ENCODE assay signal across 31 mouse cellular contexts in genomic region chr8:69863387-69864020, GRCm38 (mm10). TPM values are rescaled to one million over a fixed set of nuclear protein-coding genes. Genes with fewer than 3 reads are reported as not detected.
DNase-seq lines count a peak whose midpoint lies in the region; ATAC-seq and TF ChIP-seq lines count a peak whose summit lies in the region.
"Had no signal": no experiment of that assay in that cellular context is flagged by ENCODE, and none has a peak within 500 bp of the region (broad histone marks: within the 10 kb centered on the region; RNA-seq: fewer than 3 reads in every experiment).

No protein-coding gene starts in this region.

- TF ChIP-seq EP300 in stomach, postnatal 0 days (optimal IDR thresholded peaks at IDR 0.05): no peak

- 0 out of 2 replicates have a peak, but pooled peaks have one; percentile 55 for ATAC-seq in midbrain, postnatal 0 days (ENCODE audit: low FRiP score)
- ATAC-seq in midbrain, embryonic 16.5 days: no peak
- peak; percentile 68 for ATAC-seq in stomach, postnatal 0 days (ENCODE audit: low FRiP score, low TSS enrichment)
- ATAC-seq: forebrain, embryonic 14.5 days had no signal

- TF ChIP-seq CTCF in midbrain, postnatal 0 days (IDR thresholded peaks at IDR 0.05): no peak
- no peak for TF ChIP-seq CTCF in stomach, postnatal 0 days (IDR thresholded peaks at IDR 0.05; ENCODE audit: low read depth)

- H3K4me3 ChIP-seq in midbrain, postnatal 0 days (ENCODE audit: low read depth, low read length): no peak overlapping the region
- no peak overlapping the region for H3K4me3 ChIP-seq in midbrain, embryonic 16.5 days (ENCODE audit: low read depth, low read length)
- no peak overlapping the region for H3K4me3 ChIP-seq in stomach, postnatal 0 days (ENCODE audit: low read depth, low read length)
- H3K4me3 ChIP-seq: erythroblast, embryonic 14.5 days; heart, embryonic 13.5 days; hindbrain, embryonic 15.5 days; limb, embryonic 12.5 days; megakaryocyte, embryonic 14.5 days; myocyte; neural tube, embryonic 13.5 days had no signal

- peak; percentile 71 to 82 for DNase-seq in cerebellum, postnatal 10 days
- DNase-seq in cerebellum, adult 11 months: no peak
- peak; percentile 89 for DNase-seq in heart, adult 11 months
- no peak for DNase-seq in heart, postnatal 25 days (ENCODE audit: low spot score)
- no peak for DNase-seq in midbrain, postnatal 0 days (ENCODE audit: low spot score)
- no peak for DNase-seq in stomach, postnatal 0 days (ENCODE audit: low spot score)
- no peak for DNase-seq in adrenal gland, postnatal 10 days
- DNase-seq: adrenal gland, postnatal 36 days; cerebellum, adult 2 months; gastrocnemius, postnatal 14 days; heart, postnatal 14 days; kidney, adult 2 months; kidney, postnatal 14 days; lung, adult 2 months; lung, postnatal 14 days; midbrain, embryonic 14.5 days; retina, postnatal 1 day; right cerebral cortex, postnatal 4 days; thymus, adult 18-20 months; thymus, postnatal 36 days had no signal

- H3K9me3 ChIP-seq in midbrain, postnatal 0 days (ENCODE audit: low read length): no peaks in the 10 kb centered on the region
- no peaks in the 10 kb centered on the region for H3K9me3 ChIP-seq in midbrain, embryonic 16.5 days (replicated peaks; ENCODE audit: control insufficient read depth, low read length, poor library complexity, severe bottlenecking)
- H3K9me3 ChIP-seq in stomach, postnatal 0 days (ENCODE audit: control insufficient read depth, low read length): no peaks in the 10 kb centered on the region
- H3K9me3 ChIP-seq: heart, embryonic 13.5 days; hindbrain, embryonic 15.5 days; limb, embryonic 12.5 days; megakaryocyte, embryonic 14.5 days; neural tube, embryonic 13.5 days had no signal

- H3K4me1 ChIP-seq in midbrain, postnatal 0 days (ENCODE audit: insufficient read depth, low read length): no peaks in the 10 kb centered on the region
- H3K4me1 ChIP-seq in midbrain, embryonic 16.5 days (ENCODE audit: control insufficient read depth, insufficient read depth, low read length): no peaks in the 10 kb centered on the region
- H3K4me1 ChIP-seq in stomach, postnatal 0 days (replicated peaks; ENCODE audit: control insufficient read depth, insufficient read depth): no peaks in the 10 kb centered on the region
- H3K4me1 ChIP-seq: hindbrain, embryonic 15.5 days; limb, embryonic 12.5 days; neural tube, embryonic 13.5 days had no signal

- no peak overlapping the region for H3K27ac ChIP-seq in midbrain, postnatal 0 days (ENCODE audit: low read depth, low read length)
- H3K27ac ChIP-seq in midbrain, embryonic 16.5 days (ENCODE audit: low read length): no peak overlapping the region
- no peak overlapping the region for H3K27ac ChIP-seq in stomach, postnatal 0 days (replicated peaks)
- H3K27ac ChIP-seq: heart, embryonic 13.5 days; hindbrain, embryonic 15.5 days; limb, embryonic 12.5 days; neural tube, embryonic 13.5 days had no signal

- H3K4me2 ChIP-seq in midbrain, postnatal 0 days (ENCODE audit: low read depth, low read length, poor library complexity, severe bottlenecking): no peak overlapping the region
- no peak overlapping the region for H3K4me2 ChIP-seq in midbrain, embryonic 16.5 days (ENCODE audit: low read length)
- no peak overlapping the region for H3K4me2 ChIP-seq in stomach, postnatal 0 days (replicated peaks; ENCODE audit: low read depth)
- H3K4me2 ChIP-seq: heart, embryonic 13.5 days; hindbrain, embryonic 15.5 days; limb, embryonic 12.5 days; neural tube, embryonic 13.5 days had no signal

- H3K36me3 ChIP-seq in midbrain, postnatal 0 days (ENCODE audit: insufficient read depth, low read length): peaks cover 9% of the 10 kb centered on the region; the same call in 1 of the 2 replicates
- peaks cover 6% of the 10 kb centered on the region for H3K36me3 ChIP-seq in midbrain, embryonic 16.5 days (ENCODE audit: control insufficient read depth, insufficient read depth, low read length)
- no peaks in the 10 kb centered on the region for H3K36me3 ChIP-seq in stomach, postnatal 0 days (ENCODE audit: control insufficient read depth, insufficient read depth, low read length)
- H3K36me3 ChIP-seq: heart, embryonic 13.5 days had no signal

- 87% methylated on average over 5 of the region's 5 CpGs for whole genome bisulfite sequencing in midbrain, postnatal 0 days
- WGBS in midbrain, embryonic 16.5 days: 92% methylated on average over 5 of the region's 5 CpGs
- WGBS in stomach, postnatal 0 days: 69% methylated on average over 5 of the region's 5 CpGs

- intact Hi-C loops in heart, postnatal 25 days (cut with DNase I): no loop called here

- no peak overlapping the region for H3K9ac ChIP-seq in midbrain, postnatal 0 days (replicated peaks; ENCODE audit: low read length, poor library complexity, severe bottlenecking)
- H3K9ac ChIP-seq in midbrain, embryonic 16.5 days (ENCODE audit: low read depth, low read length): no peak overlapping the region
- no peak overlapping the region for H3K9ac ChIP-seq in stomach, postnatal 0 days (ENCODE audit: low read length)
- H3K9ac ChIP-seq: heart, embryonic 13.5 days; hindbrain, embryonic 15.5 days; limb, embryonic 12.5 days; neural tube, embryonic 13.5 days had no signal

- H3K27me3 ChIP-seq in midbrain, postnatal 0 days (ENCODE audit: insufficient read depth, low read length): no peaks in the 10 kb centered on the region
- no peaks in the 10 kb centered on the region for H3K27me3 ChIP-seq in midbrain, embryonic 16.5 days (ENCODE audit: control insufficient read depth, insufficient read depth, low read depth, low read length)
- H3K27me3 ChIP-seq in stomach, postnatal 0 days (ENCODE audit: control insufficient read depth, insufficient read depth, low read length): no peaks in the 10 kb centered on the region
- H3K27me3 ChIP-seq: heart, embryonic 13.5 days; hindbrain, embryonic 15.5 days; limb, embryonic 12.5 days; neural tube, embryonic 13.5 days had no signal

RNA-seq across cellular contexts. Expression of gene Cilp2, which starts 24.0 kb away (rescaled TPM):
- 1 to 10 TPM; 2.8 to 2.9 TPM for total RNA-seq in heart, postnatal 25 days (2021)
- total RNA-seq in midbrain, postnatal 0 days (2014; rRNA removed): 12.0 and 14.9 TPM in 2 replicates
- polyA plus RNA-seq in midbrain, postnatal 0 days (2015; fragmentation: Nextera tagmentation; extraction: Ambion mirVana): 7.5 and 8.0 TPM in 2 replicates
- 6.3 and 6.6 TPM in 2 replicates for polyA plus RNA-seq in midbrain, embryonic 16.5 days (2015; fragmentation: Nextera tagmentation; extraction: Ambion mirVana)
- polyA plus RNA-seq in stomach, postnatal 0 days (2015; fragmentation: Nextera tagmentation; extraction: Ambion mirVana): 0.30 and 0.36 TPM in 2 replicates
- 1 to 10 TPM in 1 of 2 experiments, under 1 TPM in 1; 0.64 to 1.5 TPM for total RNA-seq in adrenal gland, postnatal 10 days (2021)
- total RNA-seq: common myeloid progenitor, adult 5-6 weeks had no signal
- polyA plus RNA-seq: erythroblast, embryonic 14.5 days had no signal

RNA-seq across cellular contexts. Expression of gene Pbx4, which starts 31.2 kb away (rescaled TPM):
- total RNA-seq in heart, postnatal 25 days (2021): under 1 TPM in 1 of 2 experiments, not detected in 1; 0.39 TPM
- 35.7 and 43.9 TPM in 2 replicates for total RNA-seq in midbrain, postnatal 0 days (2014; rRNA removed)
- polyA plus RNA-seq in midbrain, postnatal 0 days (2015; fragmentation: Nextera tagmentation; extraction: Ambion mirVana): 91.0 and 98.8 TPM in 2 replicates
- polyA plus RNA-seq in midbrain, embryonic 16.5 days (2015; fragmentation: Nextera tagmentation; extraction: Ambion mirVana): 58.9 and 65.7 TPM in 2 replicates
- polyA plus RNA-seq in stomach, postnatal 0 days (2015; fragmentation: Nextera tagmentation; extraction: Ambion mirVana): 4.9 and 5.1 TPM in 2 replicates
- 1 to 10 TPM; 1.2 to 1.7 TPM for total RNA-seq in adrenal gland, postnatal 10 days (2021)
- total RNA-seq: heart, adult 18-20 months had no signal

RNA-seq across cellular contexts. Expression of gene Tssk6, which starts 38.5 kb away (rescaled TPM):
- total RNA-seq in heart, postnatal 25 days (2021): under 1 TPM in 1 of 2 experiments, not detected in 1; 0.20 TPM
- not detected in 2 replicates for total RNA-seq in midbrain, postnatal 0 days (2014; rRNA removed)
- polyA plus RNA-seq in midbrain, postnatal 0 days (2015; fragmentation: Nextera tagmentation; extraction: Ambion mirVana): 4.4 and 4.6 TPM in 2 replicates
- polyA plus RNA-seq in midbrain, embryonic 16.5 days (2015; fragmentation: Nextera tagmentation; extraction: Ambion mirVana): 3.0 and 3.5 TPM in 2 replicates
- 2.1 and 2.7 TPM in 2 replicates for polyA plus RNA-seq in stomach, postnatal 0 days (2015; fragmentation: Nextera tagmentation; extraction: Ambion mirVana)
- total RNA-seq in adrenal gland, postnatal 10 days (2021): under 1 TPM; 0.79 to 0.84 TPM
- total RNA-seq: common myeloid progenitor, adult 5-6 weeks; heart, postnatal 14 days had no signal

RNA-seq across cellular contexts. Expression of gene Ndufa13, which starts 38.9 kb away (rescaled TPM):
- 100 to 1,000 TPM; 446 to 456 TPM for total RNA-seq in heart, postnatal 25 days (2021)
- total RNA-seq in midbrain, postnatal 0 days (2014; rRNA removed): 55.6 and 86.8 TPM in 2 replicates
- 239 and 243 TPM in 2 replicates for polyA plus RNA-seq in midbrain, postnatal 0 days (2015; fragmentation: Nextera tagmentation; extraction: Ambion mirVana)
- 172 TPM in 2 replicates for polyA plus RNA-seq in midbrain, embryonic 16.5 days (2015; fragmentation: Nextera tagmentation; extraction: Ambion mirVana)
- polyA plus RNA-seq in stomach, postnatal 0 days (2015; fragmentation: Nextera tagmentation; extraction: Ambion mirVana): 199 and 205 TPM in 2 replicates
- total RNA-seq in adrenal gland, postnatal 10 days (2021): 100 to 1,000 TPM; 237 to 261 TPM

RNA-seq across cellular contexts. Expression of gene Yjefn3, which starts 39.0 kb away (rescaled TPM):
- 10 to 100 TPM in 1 of 2 experiments, 1 to 10 TPM in 1; 9.6 to 14.8 TPM for total RNA-seq in heart, postnatal 25 days (2021)
- 7.6 and 8.0 TPM in 2 replicates for total RNA-seq in midbrain, postnatal 0 days (2014; rRNA removed)
- polyA plus RNA-seq in midbrain, postnatal 0 days (2015; fragmentation: Nextera tagmentation; extraction: Ambion mirVana): 13.4 and 15.4 TPM in 2 replicates
- polyA plus RNA-seq in midbrain, embryonic 16.5 days (2015; fragmentation: Nextera tagmentation; extraction: Ambion mirVana): 12.0 and 12.3 TPM in 2 replicates
- 1.6 and 2.7 TPM in 2 replicates for polyA plus RNA-seq in stomach, postnatal 0 days (2015; fragmentation: Nextera tagmentation; extraction: Ambion mirVana)
- total RNA-seq in adrenal gland, postnatal 10 days (2021): 1 to 10 TPM; 5.5 TPM
- total RNA-seq: common myeloid progenitor, adult 5-6 weeks had no signal

Comparison
In these comparisons a context has a peak if more than half of its experiments do, and no peak if none do; other contexts are left out.
1. DNase-seq: peak in cerebellum, postnatal 10 days (2 of 2) and heart, adult 11 months (single experiment); none in cerebellum, adult 11 months (single experiment), heart, postnatal 25 days (single experiment), midbrain, postnatal 0 days (single experiment), stomach, postnatal 0 days (single experiment) and adrenal gland, postnatal 10 days (single experiment).
2. RNA of gene Pbx4, which starts 31.2 kb away (total RNA-seq): 35.7 to 43.9 TPM in midbrain, postnatal 0 days; 1.2 to 1.7 TPM in adrenal gland, postnatal 10 days and 0.39 TPM in heart, postnatal 25 days; every median in the first group is over 10 times any median in the second.